Mouse (Mus musculus): ENCODE measurements around the gene Tspan9. TPM values are rescaled to one million over a fixed set of nuclear protein-coding genes. Genes with fewer than 3 reads are reported as not detected.

The Tspan9 gene
- total RNA-seq, 2 experiments from 2014 or later = 69.5 to 78.5 TPM

DNA sequence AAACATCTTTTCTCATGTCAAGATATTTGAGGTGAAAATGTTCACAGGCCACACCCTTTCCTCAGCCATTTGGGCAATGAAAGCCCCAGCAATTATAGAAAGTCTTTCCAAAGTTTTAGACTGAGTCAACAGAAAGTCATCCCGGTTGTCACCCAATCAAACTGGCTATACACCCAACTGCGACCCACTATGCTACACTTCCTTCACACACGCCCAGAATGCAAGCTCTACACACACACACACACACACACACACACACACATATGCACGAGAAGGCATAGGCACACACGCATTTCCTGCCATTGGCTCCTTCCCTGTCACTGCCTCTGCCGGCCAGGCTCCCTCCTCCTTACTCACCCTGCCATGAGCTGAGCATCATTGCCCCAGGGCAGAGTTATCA, 99.9 kb downstream of the Tspan9 start:
- intact Hi-C loops (cut with DNase I) = no loop called here
- DNase-seq = no peak

DNA sequence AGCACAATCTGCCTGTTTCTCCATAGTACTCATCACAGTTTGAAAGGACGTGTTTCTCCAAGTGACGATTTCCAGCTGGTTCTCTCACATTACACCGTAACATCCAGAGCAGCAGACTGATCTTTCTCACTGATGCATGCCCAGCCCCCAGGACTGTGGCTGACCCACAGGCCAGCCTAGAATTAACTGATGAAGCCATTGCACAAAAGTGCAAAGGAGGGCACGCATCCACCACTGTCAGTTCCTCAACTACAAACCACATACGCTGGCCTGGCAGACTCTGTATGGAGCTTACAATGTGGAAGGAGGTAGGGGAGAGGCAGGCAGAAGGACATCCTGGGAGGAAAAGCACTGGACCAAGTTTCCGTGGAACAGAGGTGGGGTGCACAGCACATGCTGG, 101.6 kb downstream of the Tspan9 start:
- DNase-seq = no peak
- intact Hi-C loops (cut with DNase I) = no loop called here

DNA sequence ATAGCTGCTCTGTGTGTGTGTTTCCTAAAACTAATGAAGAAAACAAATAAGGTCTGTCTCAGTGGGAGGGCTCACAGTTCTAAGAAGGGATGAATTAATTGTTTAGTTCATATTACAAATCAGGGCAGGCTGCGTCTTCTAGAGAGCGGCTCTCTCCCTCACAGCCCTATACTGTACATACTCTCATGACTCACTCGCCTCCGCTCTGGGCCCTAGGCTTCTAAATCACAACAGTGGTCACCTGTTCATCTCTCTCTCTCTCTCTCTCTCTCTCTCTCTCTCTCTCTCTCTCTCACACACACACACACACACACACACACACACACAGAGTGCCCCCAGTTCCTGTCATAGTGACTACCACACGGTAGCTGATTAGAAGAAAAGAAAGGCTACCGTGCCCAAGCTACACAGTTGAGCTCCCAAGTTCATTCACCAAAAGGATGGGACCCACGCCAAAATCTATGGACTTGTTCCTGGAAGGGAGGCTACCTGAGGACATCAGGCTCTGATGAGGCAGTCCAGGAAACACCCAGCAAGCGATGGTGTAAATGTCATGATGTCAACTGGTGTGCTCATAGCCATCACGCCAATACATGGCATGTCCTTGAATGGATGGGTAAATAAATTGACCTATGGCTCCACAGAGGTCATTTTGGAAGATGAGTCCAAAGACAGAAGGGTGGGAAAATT, 104.2 kb downstream of the Tspan9 start:
- intact Hi-C loops (cut with DNase I) = loop anchor here (10.0 kb wide), 1 partner anchor 106 kb away; the partner anchor contains the start of gene Tspan9

DNA sequence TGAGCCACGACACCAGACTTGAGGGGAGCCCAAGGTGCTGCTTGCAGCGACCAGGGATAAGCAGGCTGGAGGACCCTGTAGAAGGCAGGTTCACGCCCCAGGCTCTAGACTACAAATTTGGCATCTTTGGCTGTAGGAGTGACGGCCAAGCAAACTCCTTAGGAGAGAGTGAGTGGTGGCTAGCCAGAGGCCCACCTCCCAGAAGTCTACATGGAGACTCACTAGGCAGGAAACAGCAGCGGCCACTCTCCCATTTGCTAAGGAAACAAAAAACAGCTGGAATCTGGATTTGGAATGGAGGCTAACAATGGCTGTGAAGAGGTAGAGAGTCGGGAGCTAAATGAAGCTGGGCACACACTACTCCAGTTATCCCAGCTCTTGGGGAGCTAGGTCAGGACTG, 104.8 kb downstream of the Tspan9 start:
- intact Hi-C loops (cut with DNase I) = loop anchor here (10.0 kb wide), 1 partner anchor 106 kb away; the partner anchor contains the start of gene Tspan9

More for the DNA sequence above, 104.2 kb downstream of the Tspan9 start:
- DNase-seq = no peak

DNA sequence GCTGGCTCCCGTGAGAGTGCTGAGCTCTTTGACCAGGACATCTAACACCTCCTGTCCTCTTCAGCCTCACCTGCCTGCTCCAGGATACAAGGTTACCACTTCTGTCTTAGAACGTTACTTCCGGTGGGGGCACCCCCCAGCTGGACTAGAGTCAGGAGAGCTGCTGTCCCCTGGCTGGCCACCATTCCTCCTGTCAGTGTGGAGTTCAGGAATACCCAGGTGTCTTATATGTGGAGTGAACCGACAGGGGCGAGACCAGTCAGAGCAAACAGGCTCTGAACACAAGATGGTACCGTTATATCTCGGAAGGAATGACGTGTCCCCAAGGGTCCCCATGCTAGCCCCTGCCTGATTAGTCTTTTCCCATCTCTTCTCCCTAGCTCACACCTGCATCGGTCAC, 106.8 kb downstream of the Tspan9 start:
- intact Hi-C loops (cut with DNase I) = loop anchor here (10.0 kb wide), 1 partner anchor 108 kb away; the partner anchor contains the start of gene Tspan9
- no peak for DNase-seq

More for the DNA sequence above, 104.8 kb downstream of the Tspan9 start:
- DNase-seq = no peak

DNA sequence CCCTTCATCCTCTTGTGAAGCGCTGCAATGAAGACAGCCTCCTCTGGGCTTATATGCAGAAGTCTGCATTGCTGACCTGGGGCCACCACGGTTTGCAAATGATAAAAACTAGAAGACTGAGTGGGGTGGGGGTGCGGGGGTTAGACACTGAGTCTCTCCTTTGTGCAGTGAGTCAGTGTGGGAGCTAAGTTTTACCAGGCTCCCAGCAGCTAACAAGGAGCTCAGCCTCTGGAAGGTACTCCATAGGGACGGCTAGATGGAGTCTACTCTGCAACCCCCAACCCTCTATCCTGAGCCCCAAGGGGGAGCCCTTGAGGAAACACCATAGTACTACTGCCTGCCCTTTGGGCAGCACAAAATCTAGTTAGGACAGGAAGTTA, 107.5 kb downstream of the Tspan9 start:
- no peak for DNase-seq
- intact Hi-C loops (cut with DNase I) = loop anchor here (10.0 kb wide), 1 partner anchor 109 kb away; the partner anchor contains the start of gene Tspan9

DNA sequence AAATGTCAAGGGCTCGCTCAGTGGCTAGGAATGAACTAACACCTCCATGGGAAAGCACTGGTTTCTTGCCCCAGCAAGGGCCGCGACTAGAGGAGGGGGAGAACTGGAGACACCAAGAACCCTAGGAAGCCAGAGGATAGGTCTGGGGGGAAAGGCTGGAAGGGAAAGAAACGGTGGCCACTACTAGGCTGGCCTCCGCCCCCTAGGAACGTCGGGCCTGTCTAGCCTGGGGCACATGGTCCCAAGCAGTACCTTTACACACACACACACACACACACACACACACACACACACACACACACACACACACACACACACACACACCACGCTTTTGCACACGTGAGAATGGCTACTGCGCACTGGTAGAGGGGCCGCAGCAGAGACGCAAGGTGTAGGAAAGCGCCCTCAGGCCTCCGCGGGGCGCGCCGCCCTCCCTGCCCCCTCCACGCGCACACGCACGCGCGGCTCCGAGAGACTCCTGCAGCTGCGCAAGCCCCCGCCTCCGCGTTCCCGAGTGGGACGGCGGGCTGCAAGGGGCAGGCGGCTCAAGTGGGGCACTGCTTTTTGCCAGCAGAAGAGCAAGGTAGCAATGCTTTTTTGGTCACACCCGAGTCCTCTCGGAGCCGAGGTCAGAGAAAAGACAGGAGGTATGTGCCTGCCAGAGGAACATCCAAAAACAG, 108.0 kb downstream of the Tspan9 start:
- intact Hi-C loops (cut with DNase I) = loop anchor here (10.0 kb wide), 1 partner anchor 109 kb away; the partner anchor contains the start of gene Tspan9

DNA sequence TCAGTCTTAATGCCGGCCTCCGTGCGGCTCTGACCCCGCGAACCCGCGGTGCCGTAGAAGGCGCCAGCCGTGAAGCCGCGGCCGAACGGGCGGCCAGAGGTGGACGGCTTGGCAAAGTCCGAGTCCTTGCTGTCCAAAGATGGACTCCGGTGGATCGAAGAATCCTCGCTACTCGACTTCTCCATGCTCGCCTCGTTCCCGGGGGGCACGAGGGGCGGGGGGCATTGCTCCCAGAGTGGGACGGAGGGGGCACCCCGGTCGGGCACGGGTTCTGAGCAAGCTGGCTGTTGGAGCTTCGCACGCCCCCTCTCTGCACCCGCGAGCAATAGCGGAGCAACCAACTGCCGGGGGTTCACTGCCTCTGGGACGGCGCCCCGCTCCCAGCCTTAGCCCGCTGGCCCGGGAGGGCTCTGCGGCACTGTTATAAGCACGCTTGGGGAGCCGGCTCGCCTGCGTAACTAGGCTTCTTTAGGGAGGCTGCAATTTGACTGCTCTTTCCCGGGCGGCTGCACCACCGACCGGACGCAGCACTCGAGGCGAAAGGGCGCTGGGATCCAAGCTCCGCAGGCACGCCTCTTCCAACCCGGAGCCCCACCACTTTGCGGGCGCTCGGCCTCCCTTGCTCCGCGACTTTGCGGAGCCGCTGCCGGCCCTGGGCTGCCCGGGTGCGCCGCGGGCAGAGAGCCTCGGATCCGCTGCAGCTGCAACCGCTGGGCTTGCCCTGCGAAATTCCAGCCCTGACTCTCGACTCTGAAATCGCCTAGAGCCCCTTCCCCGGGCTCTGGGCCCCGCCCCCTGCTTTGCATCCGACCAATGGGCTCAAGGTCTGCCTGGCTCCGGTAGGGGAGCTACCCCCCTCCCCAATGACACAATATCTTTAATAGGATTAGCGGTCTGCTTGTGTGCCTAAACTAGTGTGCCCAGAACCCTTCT, 108.8 kb downstream of the Tspan9 start:
- intact Hi-C loops (cut with DNase I) = loop anchor here (5.0 to 10.0 kb wide), 2 partner anchors 58 to 110 kb away; partner anchors contain the start of gene Tspan9
- peak; percentile 81 for DNase-seq

More for the DNA sequence above, 108.0 kb downstream of the Tspan9 start:
- DNase-seq = peak; percentile 44

DNA sequence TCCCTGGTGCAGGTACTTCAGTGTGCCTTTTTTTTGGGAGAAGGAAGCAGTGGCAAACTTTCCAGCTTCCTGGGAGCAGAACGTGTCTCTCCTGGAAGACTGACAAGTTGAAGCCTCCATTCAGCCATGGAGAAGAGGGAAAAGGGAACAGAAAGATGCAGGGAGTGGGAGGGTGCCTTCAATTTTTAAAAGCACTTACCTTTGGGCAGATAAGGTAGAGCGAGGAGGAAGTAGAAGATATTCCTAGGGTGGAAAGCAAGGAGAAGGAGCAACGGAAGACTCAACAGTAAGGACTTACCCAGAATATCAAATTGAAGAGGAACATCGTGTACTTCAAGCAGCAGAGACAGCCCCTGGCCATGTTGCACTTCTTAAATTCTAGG, 109.5 kb downstream of the Tspan9 start:
- intact Hi-C loops (cut with DNase I) = loop anchor here (5.0 to 10.0 kb wide), 2 partner anchors 58 to 111 kb away; partner anchors contain the start of gene Tspan9

DNA sequence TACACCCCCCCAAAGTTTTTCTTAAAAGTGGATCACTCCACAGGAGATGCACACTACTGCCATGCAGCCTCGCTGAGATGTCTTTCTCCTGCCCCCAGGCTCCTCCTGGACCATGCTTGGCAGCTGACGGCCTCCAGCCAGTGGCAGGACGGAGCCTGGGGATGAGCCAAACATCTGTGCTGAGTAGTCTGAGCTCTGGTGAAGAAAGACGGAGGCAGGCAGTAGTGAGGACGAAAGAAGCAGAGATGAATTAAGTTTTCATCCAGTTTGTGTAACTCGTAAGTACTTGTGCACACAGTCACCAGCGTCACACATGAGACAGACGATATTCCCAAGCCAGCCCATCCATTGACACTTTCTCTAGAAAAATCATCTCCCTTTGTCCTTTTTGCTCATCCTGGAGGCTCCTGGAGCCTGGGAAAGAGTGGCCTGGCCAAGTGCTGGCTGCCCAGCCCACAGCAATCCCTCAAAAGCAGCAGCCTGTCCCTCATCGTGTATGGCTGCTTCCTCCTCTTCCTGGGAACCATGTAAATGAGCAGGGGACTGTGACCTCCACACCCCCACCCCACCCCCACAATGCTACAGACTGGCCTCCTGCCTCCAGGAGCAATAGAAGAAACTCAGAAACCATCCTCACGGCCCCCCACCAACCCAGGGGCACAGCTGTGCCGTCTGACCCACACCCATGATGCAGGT, 110.1 kb downstream of the Tspan9 start:
- intact Hi-C loops (cut with DNase I) = loop anchor here (5.0 to 10.0 kb wide), 2 partner anchors 59 to 111 kb away; partner anchors contain the start of gene Tspan9
- no peak for DNase-seq

More for the DNA sequence above, 109.5 kb downstream of the Tspan9 start:
- DNase-seq = no peak

DNA sequence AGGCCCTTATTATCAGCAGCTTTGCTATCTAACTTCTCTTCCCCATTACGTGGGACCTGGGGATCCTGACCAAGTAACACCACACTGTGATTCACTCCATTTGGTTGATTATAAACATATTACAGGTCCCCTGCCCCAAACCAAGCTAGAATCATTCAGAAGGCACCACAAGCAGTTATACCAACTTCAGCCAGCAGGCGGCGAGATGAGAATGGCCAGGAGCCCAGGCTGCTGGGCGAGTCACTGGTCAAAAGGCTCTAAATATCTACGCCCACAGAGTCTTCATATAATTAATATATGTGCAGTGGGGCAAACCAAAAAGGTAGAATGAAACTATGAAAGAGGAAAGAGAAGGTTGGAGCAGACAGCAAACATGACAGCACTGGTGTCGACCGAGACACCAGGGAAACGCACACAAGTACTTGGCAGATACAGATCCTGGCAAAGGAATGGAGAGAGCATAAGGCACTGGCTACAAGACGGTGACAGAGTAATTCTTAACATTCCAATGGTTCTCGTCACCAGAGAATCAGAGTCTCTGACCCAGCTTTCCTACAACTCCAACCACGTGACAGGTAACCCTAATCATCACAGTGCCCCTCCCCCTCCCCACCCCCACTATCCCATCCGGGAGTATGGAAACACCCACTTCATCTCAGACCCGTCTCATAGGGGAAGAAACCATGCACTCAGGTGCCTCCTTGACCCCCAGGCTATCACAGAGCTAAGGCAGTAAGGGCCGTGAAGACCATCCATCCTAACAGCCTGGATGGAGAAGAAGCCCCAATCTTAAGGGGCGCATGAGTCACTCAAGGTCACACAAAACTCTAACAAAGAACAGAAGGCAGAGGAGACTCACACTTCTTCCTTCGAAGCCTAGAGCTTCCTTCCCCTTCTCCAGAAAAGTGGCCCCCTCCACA, 110.9 kb downstream of the Tspan9 start:
- DNase-seq = peak; percentile 88
- intact Hi-C loops (cut with DNase I) = loop anchor here (5.0 to 10.0 kb wide), 2 partner anchors 60 to 112 kb away; partner anchors contain the start of gene Tspan9

DNA sequence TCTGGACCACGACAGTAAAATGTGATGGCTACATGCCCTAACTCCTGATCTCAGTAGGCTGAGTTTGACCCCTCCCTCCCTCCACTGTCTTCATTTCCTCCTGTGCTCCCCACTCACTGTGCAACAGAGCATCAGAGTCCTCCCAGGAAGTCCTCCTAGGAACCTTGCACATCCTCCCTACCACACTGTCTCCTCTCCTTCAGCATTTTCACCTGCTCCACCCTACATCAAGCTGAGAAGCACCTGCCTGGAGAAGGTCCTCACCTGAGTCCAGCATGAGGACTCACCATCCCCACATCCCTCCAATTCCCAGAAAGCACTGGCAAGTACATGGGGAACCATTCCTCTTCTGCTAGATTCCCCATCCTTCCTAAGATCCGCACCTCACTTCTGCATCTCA, 111.8 kb downstream of the Tspan9 start:
- intact Hi-C loops (cut with DNase I) = loop anchor here (5.0 to 10.0 kb wide), 2 partner anchors 61 to 113 kb away; partner anchors contain the start of gene Tspan9
- DNase-seq = no peak

DNA sequence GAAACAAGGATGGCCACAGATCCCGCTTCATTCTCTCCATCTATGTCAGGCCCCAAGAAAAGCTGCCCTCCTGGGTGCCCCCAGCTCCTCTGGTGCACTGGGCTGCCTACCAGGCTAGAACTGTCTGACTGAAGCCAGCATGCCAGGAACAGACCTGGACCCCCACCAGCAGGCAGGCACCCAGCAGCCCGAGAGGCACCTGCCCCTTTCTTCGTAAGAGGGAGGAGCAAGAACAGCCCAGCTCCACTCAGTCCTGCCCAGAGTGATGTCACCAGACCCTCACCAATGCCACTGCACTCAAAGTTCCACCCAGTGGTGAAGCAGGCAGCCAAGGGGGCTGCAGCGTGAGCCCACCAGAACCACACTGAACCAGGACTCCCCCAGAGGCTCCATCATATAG, 112.3 kb downstream of the Tspan9 start:
- intact Hi-C loops (cut with DNase I) = loop anchor here (5.0 to 10.0 kb wide), 2 partner anchors 61 to 114 kb away; partner anchors contain the start of gene Tspan9
- DNase-seq = peak; percentile 69

DNA sequence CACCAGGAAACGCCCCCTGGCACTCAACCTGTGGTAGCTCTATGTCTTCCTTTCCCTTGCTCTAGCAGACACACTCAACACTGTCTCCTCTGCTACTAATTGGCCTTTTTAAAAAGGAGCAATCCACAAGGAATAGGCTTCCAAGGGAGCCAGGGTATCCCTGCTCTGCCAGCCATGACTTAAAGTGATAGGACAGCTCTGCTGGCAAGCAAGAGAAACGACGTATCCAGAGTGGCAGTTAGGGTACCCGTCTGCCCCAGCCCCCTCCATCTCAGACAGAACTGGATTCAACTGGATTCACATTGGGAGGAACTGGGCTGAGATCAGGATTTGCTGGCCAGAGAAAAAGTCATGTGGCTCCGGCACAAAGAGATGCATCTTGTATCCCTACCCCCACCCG, 112.9 kb downstream of the Tspan9 start:
- peak; percentile 54 for DNase-seq
- intact Hi-C loops (cut with DNase I) = loop anchor here (5.0 to 10.0 kb wide), 2 partner anchors 62 to 114 kb away; partner anchors contain the start of gene Tspan9

DNA sequence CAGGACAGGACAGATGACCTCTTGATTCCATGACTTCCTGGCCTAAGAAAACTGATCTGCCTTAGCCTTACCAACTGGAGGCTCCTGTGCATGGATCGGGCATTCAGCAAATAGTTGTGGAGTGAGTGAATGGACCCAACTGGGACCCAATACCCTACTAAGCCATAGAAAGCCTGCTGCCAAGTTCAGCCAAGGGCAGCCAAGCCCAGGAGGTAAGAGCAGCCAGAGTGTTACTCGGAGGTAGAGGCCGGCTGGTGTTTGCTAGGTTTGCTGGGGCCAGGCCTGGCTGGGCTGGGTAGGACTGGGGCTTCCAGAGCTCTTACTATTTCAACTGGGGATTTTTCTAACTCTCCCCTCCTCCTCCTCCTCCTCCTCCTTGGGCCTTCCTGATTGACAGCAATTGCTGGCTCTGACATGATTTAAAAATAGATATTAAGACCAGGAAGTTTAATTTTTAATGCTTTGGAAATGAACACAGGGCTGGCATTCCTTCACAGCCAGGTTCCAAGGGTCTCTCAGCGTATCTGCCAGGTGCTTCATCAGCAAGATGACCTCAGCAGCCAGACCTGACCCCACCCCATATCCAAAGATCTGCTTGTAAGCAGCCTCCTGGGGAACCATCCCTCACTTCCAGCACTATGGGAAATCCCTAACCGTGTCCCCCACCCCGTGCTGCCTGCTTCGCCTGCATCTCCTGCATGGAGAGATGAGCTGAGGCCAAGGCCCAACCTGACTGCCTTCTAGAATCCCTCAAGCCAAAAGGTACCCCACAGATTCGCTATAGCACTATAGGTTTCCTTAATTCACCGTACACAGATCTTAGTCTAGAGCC, 113.7 kb downstream of the Tspan9 start:
- no peak for DNase-seq
- intact Hi-C loops (cut with DNase I) = loop anchor here (5.0 to 10.0 kb wide), 3 partner anchors 62 to 115 kb away; partner anchors contain the start of gene Tspan9

DNA sequence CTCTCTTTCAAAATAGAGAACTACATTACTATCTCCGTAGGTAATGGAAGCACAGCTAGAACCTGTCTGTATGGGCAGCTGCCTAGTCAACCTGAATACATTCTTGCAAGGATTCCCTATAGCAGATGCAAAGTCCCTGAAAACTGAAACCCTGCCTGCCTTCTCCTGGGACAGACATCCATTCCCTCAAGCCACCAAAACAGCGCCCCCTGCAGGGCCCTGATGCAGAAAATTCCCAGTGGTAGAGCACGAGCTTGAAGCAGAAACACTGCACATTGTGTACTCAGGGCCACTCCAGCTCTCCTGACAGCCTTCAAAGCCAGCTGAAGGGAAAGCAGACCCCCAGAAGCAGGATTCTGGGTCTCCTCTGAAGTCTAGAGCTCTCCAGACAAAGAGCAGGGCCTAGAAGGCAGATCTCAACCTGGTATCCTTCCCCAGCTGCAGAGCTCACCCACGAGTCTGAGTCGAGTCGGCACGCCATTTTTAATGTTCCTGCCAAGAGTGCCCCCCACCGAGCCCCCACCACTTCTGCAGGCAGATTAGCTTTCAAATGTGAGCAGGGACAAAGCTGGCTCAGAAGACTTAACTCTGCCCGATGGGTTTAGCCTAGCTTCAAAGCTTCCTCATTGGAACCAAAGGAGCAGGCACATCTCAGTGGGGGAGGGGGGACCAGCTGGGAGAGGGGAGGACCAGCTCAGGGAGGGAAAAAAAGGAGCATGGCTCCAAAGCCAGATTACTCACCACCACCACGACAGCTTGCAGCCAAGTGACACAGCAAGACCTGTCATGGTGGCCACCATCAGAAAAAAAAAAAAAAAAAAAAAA, 115.1 kb downstream of the Tspan9 start:
- DNase-seq = peak; percentile 89
- intact Hi-C loops (cut with DNase I) = loop anchor here (5.0 kb wide), 1 partner anchor 61 kb away; no protein-coding TSS in a partner anchor
